Mouse (Mus musculus) intestine, embryonic 16.5 days (tissue): ENCODE data around the gene Elovl5. TPM values are rescaled to one million over a fixed set of nuclear protein-coding genes. Genes with fewer than 3 reads are reported as not detected.

Experiments
- ATAC-seq: fragments of 200-750 bp; cut with Nextera tagmentation; 2 replicates; pipeline ENCODE4 v1.8.0; 2017; ENCODE audit warnings: moderate TSS enrichment, moderate library complexity
- H3K27ac ChIP-seq: fragments of 300-500 bp; sonication (generic); 2 replicates; pipeline ENCODE4 v1.5.1; 2014; ENCODE audit warnings: mild to moderate bottlenecking, low read length
- H3K27me3 ChIP-seq: fragments of 300-500 bp; sonication (generic); replicated peaks from 2 replicates; pipeline ENCODE4 v1.6.1; 2014; ENCODE audit warnings: low read length, control low read depth, mixed read lengths; ENCODE audit not compliant: control insufficient read depth, insufficient read depth
- H3K36me3 ChIP-seq: fragments of 300-500 bp; sonication (generic); 2 replicates; pipeline ENCODE4 v1.6.1; 2014; ENCODE audit warnings: low read length, control low read depth; ENCODE audit not compliant: control insufficient read depth, insufficient read depth
- H3K4me1 ChIP-seq: fragments of 300-500 bp; sonication (generic); 2 replicates; pipeline ENCODE4 v1.6.1; 2014; ENCODE audit warnings: low read length, control low read depth, mixed read lengths; ENCODE audit not compliant: control insufficient read depth, insufficient read depth
- H3K4me2 ChIP-seq: fragments of 300-500 bp; sonication (generic); 2 replicates; pipeline ENCODE4 v1.6.1; 2014; ENCODE audit warnings: low read depth, low read length, control low read depth
- H3K4me3 ChIP-seq: fragments of 300-500 bp; sonication (generic); 2 replicates; pipeline ENCODE4 v1.5.1; 2014; ENCODE audit warnings: mild to moderate bottlenecking, low read length
- H3K9ac ChIP-seq: fragments of 300-500 bp; sonication (generic); 2 replicates; pipeline ENCODE4 v1.6.1; 2014; ENCODE audit warnings: low read depth, low read length
- H3K9me3 ChIP-seq: fragments of 300-500 bp; sonication (generic); 2 replicates; pipeline ENCODE4 v1.6.1; 2016; ENCODE audit warnings: low read length, control low read depth; ENCODE audit not compliant: control insufficient read depth
- WGBS: fragments of 180-500 bp; shearing (Covaris S2); extraction: QIAGEN DNeasy Blood & Tissue Kit; methylation state at CpG from one replicate; pipeline ENCODE4 v1.1.7; 2014; 5-methylcytosine and 5-hydroxymethylcytosine counted together
- polyA plus RNA-seq: library from polyadenylated mRNA; unstranded; fragments of >200 nt; fragmentation: Nextera tagmentation; extraction: Ambion mirVana; gene quantifications from 2 replicates; pipeline ENCODE4 v1.2.1, GENCODE M21; 2015

Gene Elovl5
- polyA plus RNA-seq, 1 experiment from 2014 or later, result 70.9 TPM

DNA sequence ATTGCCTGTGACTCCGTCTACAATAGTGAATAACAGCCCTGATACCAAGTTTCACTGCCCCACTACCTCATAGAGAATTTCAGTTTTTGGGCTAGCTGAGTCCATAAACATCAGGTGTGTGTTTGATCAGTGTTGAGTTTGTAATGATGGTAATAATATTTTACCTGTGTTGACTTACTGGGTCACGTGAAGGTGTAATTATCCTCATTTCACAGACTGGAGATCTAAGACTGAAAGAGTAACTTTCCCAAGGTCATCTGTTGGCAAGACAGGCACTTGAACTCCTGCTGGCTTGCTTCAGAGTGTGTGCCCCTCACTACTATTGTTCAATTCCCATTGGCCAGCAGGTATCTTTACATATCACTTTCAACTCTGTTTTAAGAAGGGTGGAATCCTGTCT, 31.1 kb downstream of the Elovl5 start:
- ATAC-seq, result peak; percentile 49
- Histone ChIP-seq H3K4me3 (no peak overlapping the region), H3K27ac (peak overlapping the region; percentile 27; the same call in 1 of the 2 replicates), H3K9ac (no peak overlapping the region), H3K36me3 (no peaks in the 10 kb centered on the region), H3K4me2 (no peak overlapping the region), H3K4me1 (peaks cover 23% of the 10 kb centered on the region), H3K9me3 (no peaks in the 10 kb centered on the region), H3K27me3 (no peaks in the 10 kb centered on the region)
- 55% methylated on average over 2 of the region's 2 CpGs for WGBS

DNA sequence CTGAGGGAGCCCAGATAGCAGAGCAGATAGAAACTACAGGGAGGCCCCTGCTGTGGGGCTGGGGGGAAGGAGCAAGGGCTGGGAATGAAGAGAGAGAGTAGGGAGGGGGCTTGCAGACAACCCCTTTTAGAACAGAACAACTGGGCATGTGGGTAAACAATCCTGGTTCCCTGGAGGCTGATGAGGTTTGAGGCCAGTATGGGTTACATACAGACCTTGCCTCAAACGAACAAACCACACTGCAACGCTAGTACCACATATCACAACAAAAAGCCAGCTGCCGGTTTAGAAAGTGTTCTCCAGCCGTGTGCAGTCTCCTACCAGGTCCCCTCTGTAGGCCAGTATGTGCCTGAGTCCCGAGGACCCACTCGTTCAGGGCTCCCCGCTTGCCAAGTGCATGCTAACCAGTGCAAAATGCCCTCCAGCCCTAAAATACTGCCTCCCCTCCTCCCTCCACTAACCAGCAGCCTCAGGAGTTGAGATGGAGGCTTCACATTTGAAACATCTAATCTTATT, 32.6 kb downstream of the Elovl5 start:
- WGBS, result 28% methylated on average over 7 of the region's 7 CpGs
- H3K27me3 ChIP-seq, result no peaks in the 10 kb centered on the region
- no peaks in the 10 kb centered on the region for H3K9me3 ChIP-seq
- ATAC-seq, result no peak
- H3K4me1 ChIP-seq, result peaks cover 30% of the 10 kb centered on the region
- H3K4me2 ChIP-seq, result no peak overlapping the region
- no peak overlapping the region for H3K4me3 ChIP-seq
- peak overlapping the region; percentile 36; the same call in 1 of the 2 replicates for H3K9ac ChIP-seq
- no peaks in the 10 kb centered on the region for H3K36me3 ChIP-seq
- peak overlapping the region; percentile 27; the same call in 1 of the 2 replicates for H3K27ac ChIP-seq

DNA sequence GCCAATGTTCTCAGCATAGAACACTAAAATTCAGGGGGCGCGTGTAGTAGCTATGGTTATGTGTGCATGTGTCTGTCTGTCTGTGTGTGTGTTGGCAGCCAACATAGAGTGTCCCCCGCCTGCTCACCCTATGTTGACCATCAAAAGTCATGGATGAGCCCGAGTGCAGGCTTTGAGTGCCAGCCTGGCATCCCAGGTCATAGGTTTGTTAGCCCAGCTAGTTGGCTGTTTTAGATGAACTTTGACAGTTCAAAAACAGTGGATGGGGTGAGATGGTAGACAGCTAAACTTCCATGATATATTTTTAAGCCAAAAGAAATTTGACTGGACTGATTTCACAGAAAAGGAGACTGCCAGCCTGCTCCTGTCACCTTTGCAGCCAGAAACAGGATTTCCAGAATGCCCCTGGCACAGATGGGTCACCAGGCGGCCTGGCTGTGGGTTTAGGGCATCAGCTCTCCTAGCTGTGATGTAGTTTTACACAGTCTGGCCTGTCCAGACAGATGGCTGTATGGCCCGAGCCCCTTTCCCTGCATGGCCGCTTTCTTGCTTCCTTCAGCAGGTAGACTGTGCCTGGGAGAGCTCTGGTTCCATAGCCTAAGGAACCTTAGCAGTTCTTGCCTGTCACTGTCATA, 33.8 kb downstream of the Elovl5 start:
- H3K27ac ChIP-seq, result no peak overlapping the region
- no peak overlapping the region for H3K4me3 ChIP-seq
- WGBS, result 94% methylated on average over 7 of the region's 7 CpGs
- peaks cover 36% of the 10 kb centered on the region for H3K4me1 ChIP-seq
- H3K4me2 ChIP-seq, result no peak overlapping the region
- H3K36me3 ChIP-seq, result no peaks in the 10 kb centered on the region
- no peaks in the 10 kb centered on the region for H3K27me3 ChIP-seq
- H3K9me3 ChIP-seq, result no peaks in the 10 kb centered on the region
- H3K9ac ChIP-seq, result no peak overlapping the region
- ATAC-seq, result no peak

DNA sequence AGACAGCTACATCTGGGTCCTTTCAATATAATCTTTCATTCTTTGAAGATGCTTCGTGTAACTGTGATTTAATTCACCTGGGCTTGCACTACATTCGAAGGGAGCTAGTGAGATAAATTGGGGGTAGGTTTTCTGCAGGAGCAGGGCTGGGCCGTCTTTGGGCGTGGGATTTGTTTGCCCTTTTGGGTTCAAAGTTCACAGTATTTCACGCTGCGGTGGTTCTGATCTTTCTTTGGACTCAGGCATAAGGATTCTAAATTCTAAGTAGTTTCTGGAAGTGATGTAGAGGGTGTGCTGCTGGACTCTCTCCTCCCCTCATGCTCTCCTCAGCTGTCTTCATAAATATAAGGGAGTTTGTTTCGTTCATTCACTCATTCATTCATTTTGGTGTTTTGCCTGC, 34.8 kb downstream of the Elovl5 start:
- H3K4me1 ChIP-seq, result peaks cover 36% of the 10 kb centered on the region
- no peak overlapping the region for H3K9ac ChIP-seq
- H3K27ac ChIP-seq, result no peak overlapping the region
- no peak overlapping the region for H3K4me2 ChIP-seq
- H3K4me3 ChIP-seq, result no peak overlapping the region
- H3K9me3 ChIP-seq, result no peaks in the 10 kb centered on the region
- ATAC-seq, result no peak
- 40% methylated on average over 7 of the region's 7 CpGs for WGBS
- H3K27me3 ChIP-seq, result no peaks in the 10 kb centered on the region
- H3K36me3 ChIP-seq, result no peaks in the 10 kb centered on the region

DNA sequence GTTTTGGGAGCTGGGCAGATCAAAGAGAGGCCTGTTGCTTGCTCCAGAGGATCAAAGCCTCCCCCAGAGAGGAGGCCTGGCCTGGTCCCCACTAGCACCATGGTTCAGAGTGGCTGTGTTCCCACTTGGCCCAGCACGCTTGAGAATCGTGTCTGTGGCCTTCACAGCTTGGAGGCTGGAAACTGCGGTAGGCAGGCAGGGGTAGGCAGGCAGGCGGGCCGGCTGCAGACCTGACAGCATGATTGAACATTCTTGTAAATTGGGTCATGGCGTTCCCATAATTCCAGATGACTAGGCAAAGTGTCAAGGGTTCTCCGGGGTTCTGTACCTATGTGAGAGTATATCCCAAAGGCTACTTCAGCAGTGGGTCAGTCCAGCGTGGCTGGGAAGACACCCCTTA, 35.9 kb downstream of the Elovl5 start:
- Histone ChIP-seq H3K4me2 (no peak overlapping the region), H3K27me3 (no peaks in the 10 kb centered on the region), H3K9me3 (no peaks in the 10 kb centered on the region), H3K9ac (no peak overlapping the region), H3K36me3 (no peaks in the 10 kb centered on the region), H3K27ac (no peak overlapping the region), H3K4me1 (peaks cover 41% of the 10 kb centered on the region), H3K4me3 (no peak overlapping the region)
- 65% methylated on average over 8 of the region's 8 CpGs for WGBS
- no peak for ATAC-seq

DNA sequence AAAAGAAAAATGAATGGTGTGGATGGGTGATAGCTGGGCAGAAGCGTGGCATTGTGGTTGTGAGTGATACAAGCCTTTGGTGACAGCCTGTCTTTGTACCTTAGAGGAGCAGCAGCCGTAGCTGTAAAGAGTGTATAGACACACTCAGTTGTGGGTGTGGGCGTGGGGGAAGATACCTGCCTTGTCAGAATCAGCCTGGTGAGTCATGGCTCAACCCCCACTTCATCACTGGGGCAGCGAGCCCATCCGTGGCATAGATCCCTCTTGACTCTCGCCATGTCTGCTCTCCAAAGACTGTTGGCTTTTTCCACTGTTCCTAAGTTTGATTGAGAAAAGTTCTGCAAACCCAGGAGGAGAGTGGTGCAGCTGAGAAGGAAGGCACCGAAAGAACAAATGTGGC, 37.3 kb downstream of the Elovl5 start:
- Histone ChIP-seq H3K4me1 (peaks cover 32% of the 10 kb centered on the region), H3K9me3 (no peaks in the 10 kb centered on the region), H3K4me3 (no peak overlapping the region), H3K27me3 (no peaks in the 10 kb centered on the region), H3K4me2 (no peak overlapping the region), H3K36me3 (no peaks in the 10 kb centered on the region), H3K27ac (no peak overlapping the region), H3K9ac (no peak overlapping the region)
- WGBS, result 73% methylated on average over 7 of the region's 7 CpGs
- ATAC-seq, result no peak

DNA sequence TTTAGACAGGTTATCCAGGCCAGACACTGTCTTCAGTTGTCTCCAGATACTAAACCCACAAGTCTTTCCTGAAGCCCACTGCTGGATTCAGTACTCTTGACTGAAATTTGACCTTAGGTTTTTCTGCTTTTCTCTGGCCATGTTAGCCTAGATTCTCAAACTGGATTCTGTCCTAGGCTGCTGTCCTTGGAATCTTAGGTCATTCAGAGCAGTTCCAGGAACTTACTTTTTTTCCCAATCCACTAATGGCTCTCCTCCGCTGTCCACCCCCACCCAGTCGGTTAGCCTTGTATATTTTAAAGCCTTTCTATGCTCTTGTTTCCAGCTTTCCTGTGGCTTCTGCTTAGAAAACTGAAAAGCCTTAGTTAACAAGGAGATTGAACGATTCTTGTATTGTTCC, 37.8 kb downstream of the Elovl5 start:
- no peak for ATAC-seq
- Histone ChIP-seq H3K27me3 (no peaks in the 10 kb centered on the region), H3K27ac (no peak overlapping the region), H3K4me3 (no peak overlapping the region), H3K4me2 (no peak overlapping the region), H3K4me1 (peaks cover 27% of the 10 kb centered on the region), H3K36me3 (no peaks in the 10 kb centered on the region), H3K9ac (no peak overlapping the region), H3K9me3 (no peaks in the 10 kb centered on the region)
- 68% methylated on average over 3 of the region's 3 CpGs for WGBS

DNA sequence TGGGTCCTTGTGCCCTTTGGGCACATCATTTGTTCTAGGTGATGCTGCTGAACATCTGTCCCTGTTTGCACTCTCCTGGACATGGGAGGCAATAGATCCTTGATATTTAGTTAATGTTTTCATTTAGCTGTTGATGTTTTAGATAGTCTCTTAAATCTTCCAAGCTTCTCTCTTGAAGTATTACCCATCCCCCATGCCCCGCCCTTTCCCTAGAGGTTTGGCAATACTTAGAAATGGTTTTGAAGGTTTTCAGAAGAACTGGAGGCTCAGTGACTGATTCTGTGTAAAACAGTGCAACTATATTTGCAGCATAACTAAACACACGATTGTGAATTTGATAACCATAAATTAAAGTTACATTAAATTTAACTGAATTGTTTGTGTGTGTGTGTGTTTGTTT, 38.3 kb downstream of the Elovl5 start:
- 82% methylated on average over 2 of the region's 2 CpGs for WGBS
- H3K4me3 ChIP-seq, result no peak overlapping the region

DNA sequence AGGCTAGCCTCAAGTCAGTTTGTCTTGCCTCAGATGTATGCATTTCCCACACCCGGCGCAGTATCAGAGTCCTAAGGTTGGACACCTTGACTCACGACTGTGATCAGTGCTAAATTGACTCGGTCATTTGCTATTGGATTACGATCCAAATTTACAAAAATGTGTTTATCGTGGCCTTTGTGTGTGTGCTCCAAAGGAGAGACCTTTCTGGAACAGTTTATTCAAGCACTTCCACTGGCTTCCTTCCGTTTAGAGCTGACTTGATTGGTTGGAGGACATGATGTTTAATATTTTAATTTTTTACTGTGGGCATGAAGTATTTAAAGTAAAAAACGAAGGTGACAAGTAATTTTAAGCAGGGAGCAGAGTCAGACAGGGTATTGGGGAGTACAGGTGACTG, 38.8 kb downstream of the Elovl5 start:
- Histone ChIP-seq H3K27me3 (no peaks in the 10 kb centered on the region), H3K27ac (no peak overlapping the region), H3K9ac (no peak overlapping the region), H3K36me3 (no peaks in the 10 kb centered on the region), H3K9me3 (no peaks in the 10 kb centered on the region), H3K4me1 (peaks cover 24% of the 10 kb centered on the region), H3K4me3 (no peak overlapping the region), H3K4me2 (no peak overlapping the region)
- ATAC-seq, result no peak
- 77% methylated on average over 8 of the region's 8 CpGs for WGBS

More for the DNA sequence above, 38.3 kb downstream of the Elovl5 start:
- Histone ChIP-seq H3K36me3 (no peaks in the 10 kb centered on the region), H3K27ac (no peak overlapping the region), H3K4me2 (no peak overlapping the region), H3K9me3 (no peaks in the 10 kb centered on the region), H3K4me1 (peaks cover 24% of the 10 kb centered on the region), H3K27me3 (no peaks in the 10 kb centered on the region), H3K9ac (no peak overlapping the region)
- ATAC-seq, result no peak

DNA sequence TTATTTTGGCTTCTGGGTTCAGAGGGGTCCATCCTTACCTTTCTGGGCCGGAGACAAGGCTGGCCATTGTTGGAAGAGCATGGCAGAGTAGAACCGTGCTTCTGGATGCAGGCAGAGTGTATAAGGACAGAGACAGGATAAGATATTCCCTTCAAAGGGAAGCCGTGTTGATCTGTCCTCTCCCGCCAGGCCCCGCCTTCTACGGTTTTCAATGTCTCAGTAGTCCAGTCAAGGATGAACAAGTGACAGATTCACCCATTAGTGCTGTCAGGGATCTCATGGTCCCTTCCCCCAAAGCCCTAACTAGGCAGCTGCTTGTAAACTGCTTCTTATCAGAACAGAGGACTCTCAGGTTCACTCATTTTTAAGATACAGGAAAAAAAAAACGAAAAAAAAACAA, 41.2 kb downstream of the Elovl5 start:
- H3K27ac ChIP-seq, result no peak overlapping the region
- ATAC-seq, result no peak
- WGBS, result 87% methylated on average over 7 of the region's 7 CpGs
- H3K4me3 ChIP-seq, result no peak overlapping the region
- no peak overlapping the region for H3K4me2 ChIP-seq
- peaks cover 18% of the 10 kb centered on the region for H3K4me1 ChIP-seq
- no peaks in the 10 kb centered on the region for H3K36me3 ChIP-seq
- no peak overlapping the region for H3K9ac ChIP-seq
- no peaks in the 10 kb centered on the region for H3K27me3 ChIP-seq
- H3K9me3 ChIP-seq, result no peaks in the 10 kb centered on the region
